Mouse (Mus musculus) forebrain, embryonic 16.5 days (tissue): ENCODE data around the gene Tbc1d8. TPM values are rescaled to one million over a fixed set of nuclear protein-coding genes. Genes with fewer than 3 reads are reported as not detected.
A peak's percentile ranks its signal among the peaks of the same experiment; 100 is the strongest.

Experiments used
- ATAC-seq: fragments of 200-750 bp; cut with Nextera tagmentation; 2 replicates; pipeline ENCODE4 v1.8.0; 2017; ENCODE audit warnings: mild to moderate bottlenecking, moderate library complexity
- H3K27ac ChIP-seq: fragments of 300-500 bp; sonication (generic); 2 replicates; pipeline ENCODE4 v1.5.1; 2014; ENCODE audit warnings: low read length, control low read depth
- H3K27me3 ChIP-seq: fragments of 300-500 bp; sonication (generic); replicated peaks from 2 replicates; pipeline ENCODE4 v1.6.1; 2014; ENCODE audit warnings: low read length; ENCODE audit not compliant: control insufficient read depth, insufficient read depth
- H3K36me3 ChIP-seq: fragments of 300-500 bp; sonication (generic); 2 replicates; pipeline ENCODE4 v1.6.1; 2014; ENCODE audit not compliant: control insufficient read depth, insufficient read depth
- H3K4me1 ChIP-seq: fragments of 300-500 bp; sonication (generic); replicated peaks from 2 replicates; pipeline ENCODE4 v1.6.1; 2014; ENCODE audit warnings: low read length; ENCODE audit not compliant: control insufficient read depth, insufficient read depth
- H3K4me2 ChIP-seq: fragments of 300-500 bp; sonication (generic); 2 replicates; pipeline ENCODE4 v1.6.1; 2014; ENCODE audit warnings: mild to moderate bottlenecking, low read length, control low read depth
- H3K4me3 ChIP-seq: fragments of 300-500 bp; sonication (generic); replicated peaks from 2 replicates; pipeline ENCODE4 v1.5.1; 2014; ENCODE audit warnings: mild to moderate bottlenecking, low read length, control low read depth
- H3K9ac ChIP-seq: fragments of 300-500 bp; sonication (generic); replicated peaks from 2 replicates; pipeline ENCODE4 v1.6.1; 2014; ENCODE audit warnings: low read depth, low read length, control low read depth
- H3K9me3 ChIP-seq: fragments of 300-500 bp; sonication (generic); 2 replicates; pipeline ENCODE4 v1.6.1; 2016; ENCODE audit warnings: low read length; ENCODE audit not compliant: control insufficient read depth
- WGBS: fragments of 180-500 bp; shearing (Covaris S2); extraction: QIAGEN DNeasy Blood & Tissue Kit; methylation state at CpG from one replicate; pipeline ENCODE4 v1.1.7; 2014; 5-methylcytosine and 5-hydroxymethylcytosine counted together
- polyA plus RNA-seq: library from polyadenylated mRNA; unstranded; fragments of >200 nt; fragmentation: Nextera tagmentation; extraction: Ambion mirVana; gene quantifications from 2 replicates; pipeline ENCODE4 v1.2.1, GENCODE M21; 2015

Gene Tbc1d8
- polyA plus RNA-seq, 1 experiment from 2014 or later, result 13.0 TPM

- H3K27ac ChIP-seq, result no peak overlapping the region
- H3K4me3 ChIP-seq, result no peak overlapping the region
- H3K9me3 ChIP-seq, result no peaks in the 10 kb centered on the region
- no peaks in the 10 kb centered on the region for H3K27me3 ChIP-seq
- peak; percentile 57 for ATAC-seq
- WGBS, result 61% methylated on average over 21 of the region's 21 CpGs
- no peaks in the 10 kb centered on the region; the same call in 1 of the 2 replicates for H3K4me1 ChIP-seq
- no peaks in the 10 kb centered on the region for H3K36me3 ChIP-seq
- no peak overlapping the region for H3K9ac ChIP-seq
- no peak overlapping the region for H3K4me2 ChIP-seq
These were observed 133.5 kb downstream of the Tbc1d8 start for GRCm38 (mm10) chr1:39344981-39345600.

DNA sequence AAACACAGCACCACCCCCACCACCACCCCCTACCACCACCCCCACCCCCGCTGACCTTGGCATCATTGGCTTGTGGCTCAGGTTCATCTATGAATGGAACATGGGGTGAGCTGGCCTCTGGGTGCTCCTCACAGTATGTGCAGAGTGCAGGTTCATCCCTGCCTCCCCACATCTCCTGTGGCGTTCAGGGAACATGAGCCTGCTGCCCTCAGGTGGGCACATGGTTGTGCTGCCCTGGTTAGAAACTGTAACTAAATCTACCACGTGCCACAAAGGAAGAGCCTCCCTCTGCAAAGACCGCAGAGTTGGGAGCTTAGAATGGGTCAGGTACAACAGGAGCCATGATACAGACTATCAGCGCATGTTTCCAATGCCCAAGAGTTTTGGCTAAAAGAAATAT, 135.3 kb downstream of the Tbc1d8 start:
- no peak overlapping the region for H3K27ac ChIP-seq
- H3K27me3 ChIP-seq, result no peaks in the 10 kb centered on the region
- no peak overlapping the region for H3K4me3 ChIP-seq
- H3K9me3 ChIP-seq, result no peaks in the 10 kb centered on the region
- H3K9ac ChIP-seq, result no peak overlapping the region
- whole genome bisulfite sequencing, result 71% methylated on average over 5 of the region's 5 CpGs
- no peaks in the 10 kb centered on the region for H3K4me1 ChIP-seq
- no peaks in the 10 kb centered on the region for H3K36me3 ChIP-seq
- H3K4me2 ChIP-seq, result no peak overlapping the region
- no peak for ATAC-seq

GRCm38 (mm10) chr1:39341807-39342206, 136.7 kb downstream of the Tbc1d8 start:
- Histone ChIP-seq H3K27me3 (no peaks in the 10 kb centered on the region), H3K36me3 (no peaks in the 10 kb centered on the region), H3K4me1 (no peaks in the 10 kb centered on the region), H3K27ac (no peak overlapping the region), H3K9me3 (no peaks in the 10 kb centered on the region), H3K4me2 (no peak overlapping the region), H3K4me3 (no peak overlapping the region), H3K9ac (no peak overlapping the region)
- WGBS, result 87% methylated on average over 4 of the region's 4 CpGs
- ATAC-seq, result no peak

DNA sequence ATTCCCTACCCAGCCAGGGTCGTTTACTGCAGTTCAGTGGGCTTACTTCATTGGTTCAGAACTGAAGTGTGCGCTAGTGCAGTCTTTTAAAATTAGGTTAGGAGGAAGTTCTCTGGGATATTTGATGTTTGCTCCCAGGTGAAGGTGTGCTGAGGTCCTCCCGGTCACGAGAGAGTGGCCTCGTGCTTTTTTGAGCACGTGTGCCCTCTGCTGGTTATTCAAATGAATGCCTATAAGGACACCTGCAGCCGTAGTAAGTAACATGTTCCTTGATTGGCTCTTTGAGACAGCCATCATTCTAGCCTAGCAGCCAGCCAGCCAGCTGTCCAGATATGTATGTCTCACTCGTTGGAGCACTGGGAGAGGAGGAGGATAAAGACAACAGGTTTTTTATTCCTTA, 137.9 kb downstream of the Tbc1d8 start:
- WGBS, result 15% methylated on average over 8 of the region's 8 CpGs
- Histone ChIP-seq H3K4me3 (no peak overlapping the region), H3K27me3 (no peaks in the 10 kb centered on the region), H3K9me3 (no peaks in the 10 kb centered on the region), H3K4me1 (0 out of 2 replicates have a peak, but pooled peaks cover 4% of the 10 kb centered on the region), H3K27ac (no peak overlapping the region), H3K36me3 (no peaks in the 10 kb centered on the region), H3K4me2 (no peak overlapping the region), H3K9ac (no peak overlapping the region)
- ATAC-seq, result peak; percentile 26; the same call in 1 of the 2 replicates

- ATAC-seq, result no peak
- no peak overlapping the region for H3K9ac ChIP-seq
- H3K4me3 ChIP-seq, result no peak overlapping the region
- H3K9me3 ChIP-seq, result no peaks in the 10 kb centered on the region
- 83% methylated on average over 6 of the region's 6 CpGs for WGBS
- 0 out of 2 replicates have a peak, but pooled peaks cover 4% of the 10 kb centered on the region for H3K4me1 ChIP-seq
- no peak overlapping the region for H3K4me2 ChIP-seq
- H3K27me3 ChIP-seq, result no peaks in the 10 kb centered on the region
- H3K27ac ChIP-seq, result no peak overlapping the region
- no peaks in the 10 kb centered on the region for H3K36me3 ChIP-seq
These were observed 138.4 kb downstream of the Tbc1d8 start for GRCm38 (mm10) chr1:39340156-39340555.

GRCm38 (mm10) chr1:39339455-39339854, 139.1 kb downstream of the Tbc1d8 start:
- no peak overlapping the region for H3K4me3 ChIP-seq
- WGBS, result 51% methylated on average over 5 of the region's 5 CpGs
- no peak overlapping the region for H3K4me2 ChIP-seq
- no peak overlapping the region for H3K9ac ChIP-seq
- H3K4me1 ChIP-seq, result 0 out of 2 replicates have a peak, but pooled peaks cover 4% of the 10 kb centered on the region
- no peaks in the 10 kb centered on the region for H3K9me3 ChIP-seq
- H3K27me3 ChIP-seq, result no peaks in the 10 kb centered on the region
- ATAC-seq, result no peak
- no peaks in the 10 kb centered on the region for H3K36me3 ChIP-seq
- H3K27ac ChIP-seq, result no peak overlapping the region

DNA sequence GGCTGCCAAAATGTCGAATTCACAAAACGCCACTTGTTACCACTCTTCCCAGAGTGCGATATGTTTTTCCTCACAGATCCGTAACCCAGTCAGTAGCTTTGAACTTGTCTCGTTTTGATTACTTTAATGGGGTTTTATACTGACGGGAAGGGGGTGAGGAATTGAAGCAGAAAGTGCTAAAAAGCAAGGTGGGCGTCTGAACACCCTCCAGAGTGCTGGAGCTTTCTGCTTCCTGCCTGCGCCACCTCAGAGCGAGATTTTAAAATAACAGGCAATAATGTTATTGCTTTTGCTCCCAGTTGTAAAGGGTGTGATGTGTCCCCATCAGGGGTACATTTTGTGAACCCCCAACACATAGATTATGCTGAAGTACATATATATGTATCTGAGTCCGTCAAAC, 139.7 kb downstream of the Tbc1d8 start:
- no peak for ATAC-seq
- WGBS, result 70% methylated on average over 10 of the region's 10 CpGs
- H3K36me3 ChIP-seq, result no peaks in the 10 kb centered on the region
- H3K27ac ChIP-seq, result no peak overlapping the region
- H3K27me3 ChIP-seq, result no peaks in the 10 kb centered on the region
- H3K9me3 ChIP-seq, result no peaks in the 10 kb centered on the region
- no peak overlapping the region for H3K4me3 ChIP-seq
- H3K9ac ChIP-seq, result no peak overlapping the region
- H3K4me2 ChIP-seq, result no peak overlapping the region
- 0 out of 2 replicates have a peak, but pooled peaks cover 4% of the 10 kb centered on the region for H3K4me1 ChIP-seq

- no peak overlapping the region for H3K27ac ChIP-seq
- peak; percentile 45; the same call in 1 of the 2 replicates for ATAC-seq
- WGBS, result 63% methylated on average over 8 of the region's 8 CpGs
These were observed 141.8 kb downstream of the Tbc1d8 start for GRCm38 (mm10) chr1:39336788-39337187.

GRCm38 (mm10) chr1:39335561-39336196, 142.9 kb downstream of the Tbc1d8 start:
- Histone ChIP-seq H3K4me3 (no peak overlapping the region), H3K36me3 (no peaks in the 10 kb centered on the region), H3K9ac (no peak overlapping the region), H3K27me3 (no peaks in the 10 kb centered on the region), H3K4me2 (no peak overlapping the region), H3K9me3 (no peaks in the 10 kb centered on the region), H3K4me1 (0 out of 2 replicates have a peak, but pooled peaks cover 4% of the 10 kb centered on the region), H3K27ac (no peak overlapping the region)
- ATAC-seq, result no peak
- 24% methylated on average over 15 of the region's 15 CpGs for WGBS

More at GRCm38 (mm10) chr1:39336788-39337187, 141.8 kb downstream of the Tbc1d8 start:
- H3K36me3 ChIP-seq, result no peaks in the 10 kb centered on the region
- no peaks in the 10 kb centered on the region for H3K9me3 ChIP-seq
- no peaks in the 10 kb centered on the region for H3K27me3 ChIP-seq
- no peak overlapping the region for H3K4me2 ChIP-seq
- H3K9ac ChIP-seq, result no peak overlapping the region
- H3K4me3 ChIP-seq, result no peak overlapping the region
- 0 out of 2 replicates have a peak, but pooled peaks cover 4% of the 10 kb centered on the region for H3K4me1 ChIP-seq
